Mouse (Mus musculus) CH12.LX (cell line): Measurements from ENCODE around the gene Atp2c2. TPM values are rescaled to one million over a fixed set of nuclear protein-coding genes. Genes with fewer than 3 reads are reported as not detected.

Experiments
- DNase-seq: peaks from one replicate; pipeline ENCODE4 v3.0.0-alpha.2; 2013; ENCODE audit errors: extremely low read depth
- H3K27ac ChIP-seq: 2 replicates; pipeline ENCODE4 v1.5.1; 2012; ENCODE audit warnings: low read depth, mild to moderate bottlenecking, control low read depth, moderate library complexity; ENCODE audit not compliant: insufficient read depth
- H3K27me3 ChIP-seq: replicated peaks from 2 replicates; pipeline ENCODE3; 2012; ENCODE audit warnings: inconsistent platforms
- H3K36me3 ChIP-seq, 2 experiments: replicated peaks in 1 of 2; 2 replicates each; pipeline versions ENCODE3 to v1.6.1; 2012; ENCODE audit warnings: inconsistent platforms in 1 of 2, low read length in 1 of 2, mild to moderate bottlenecking in 1 of 2, mixed read lengths in 1 of 2, moderate library complexity in 1 of 2; ENCODE audit not compliant: control insufficient read depth in 1 of 2, insufficient read depth in 1 of 2
- H3K4me1 ChIP-seq, 2 experiments: 2 replicates each; pipeline ENCODE4 v1.6.1; 2012; ENCODE audit warnings: inconsistent platforms in 1 of 2, moderate library complexity in 1 of 2; ENCODE audit not compliant: insufficient read depth in 2 of 2, control insufficient read depth in 1 of 2
- H3K4me2 ChIP-seq: 2 replicates; pipeline ENCODE4 v1.6.1; 2012; ENCODE audit warnings: low read depth, mild to moderate bottlenecking, control low read depth; ENCODE audit not compliant: poor library complexity, insufficient read depth, severe bottlenecking
- H3K4me3 ChIP-seq, 3 experiments: fragments of 150-350 bp in 1 of 3; sonication (generic) in 1 of 3; replicated peaks in 1 of 3; 2 replicates each; pipeline versions ENCODE3 to v1.5.1; 2011 to 2012; ENCODE audit warnings: low read depth in 2 of 3, low read length in 2 of 3, mild to moderate bottlenecking in 2 of 3, moderate library complexity in 2 of 3, control low read depth in 1 of 3, improper control_type of control experiment in 1 of 3, inconsistent platforms in 1 of 3, mixed read lengths in 1 of 3; ENCODE audit not compliant: poor library complexity in 1 of 3
- H3K79me2 ChIP-seq: replicated peaks from 2 replicates; pipeline ENCODE4 v1.6.1; 2012; ENCODE audit warnings: mild to moderate bottlenecking, moderate library complexity; ENCODE audit not compliant: control insufficient read depth, poor library complexity, insufficient read depth, severe bottlenecking; ENCODE audit errors: extremely low read depth
- H3K9ac ChIP-seq: 2 replicates; pipeline ENCODE4 v1.6.1; 2012; ENCODE audit warnings: low read depth, mild to moderate bottlenecking, control low read depth, moderate library complexity; ENCODE audit not compliant: insufficient read depth
- H3K9me3 ChIP-seq: replicated peaks from 2 replicates; pipeline ENCODE3; 2012; ENCODE audit warnings: low read length, inconsistent platforms, mixed read lengths
- CHD2 ChIP-seq: IDR thresholded peaks from 2 replicates; pipeline ENCODE4 v1.6.1; 2011; ENCODE audit warnings: low read length, improper control_type of control experiment
- CTCF ChIP-seq, 2 experiments: IDR thresholded peaks in 1 of 2; conservative IDR thresholded peaks in 1 of 2; 2 replicates each; pipeline ENCODE4 v1.5.1; 2011 to 2012; ENCODE audit warnings: low read depth in 2 of 2, low read length in 2 of 2, improper control_type of control experiment in 1 of 2, inconsistent platforms in 1 of 2, mild to moderate bottlenecking in 1 of 2, moderate library complexity in 1 of 2
- E2F4 ChIP-seq: IDR thresholded peaks from 2 replicates; pipeline ENCODE4 v1.6.1; 2011; ENCODE audit warnings: low read depth, low read length, improper control_type of control experiment; ENCODE audit not compliant: insufficient replicate concordance
- ELF1 ChIP-seq: IDR thresholded peaks from 2 replicates; pipeline ENCODE4 v1.6.1; 2014; ENCODE audit warnings: low read depth, mild to moderate bottlenecking, inconsistent platforms, low read length, improper control_type of control experiment
- EP300 ChIP-seq: IDR thresholded peaks from 2 replicates; pipeline ENCODE4 v1.6.1; 2011; ENCODE audit warnings: low read length, improper control_type of control experiment
- ETS1 ChIP-seq: conservative IDR thresholded peaks from 2 replicates; pipeline ENCODE4 v1.6.1; 2012; ENCODE audit warnings: low read depth, mild to moderate bottlenecking, inconsistent platforms, low read length, improper control_type of control experiment, moderate library complexity
- IRF4 ChIP-seq: IDR thresholded peaks from 2 replicates; pipeline ENCODE4 v1.6.1; 2014; ENCODE audit warnings: low read depth, mild to moderate bottlenecking, inconsistent platforms, low read length, improper control_type of control experiment
- JUN ChIP-seq: IDR thresholded peaks from 2 replicates; pipeline ENCODE4 v1.6.1; 2011; ENCODE audit warnings: low read depth, mild to moderate bottlenecking, low read length, improper control_type of control experiment, moderate library complexity; ENCODE audit not compliant: insufficient read depth
- MAFK ChIP-seq: IDR thresholded peaks from 2 replicates; pipeline ENCODE4 v1.6.1; 2011; ENCODE audit warnings: low read length, improper control_type of control experiment; ENCODE audit not compliant: insufficient replicate concordance
- MAX ChIP-seq: IDR thresholded peaks from 2 replicates; pipeline ENCODE4 v1.6.1; 2011; ENCODE audit warnings: low read length, improper control_type of control experiment
- MAZ ChIP-seq: IDR thresholded peaks from 2 replicates; pipeline ENCODE4 v1.6.1; 2012; ENCODE audit warnings: low read depth, mild to moderate bottlenecking, inconsistent platforms, low read length, improper control_type of control experiment, moderate library complexity
- MXI1 ChIP-seq: IDR thresholded peaks from 2 replicates; pipeline ENCODE4 v1.6.1; 2011; ENCODE audit warnings: mild to moderate bottlenecking, low read depth, low read length, improper control_type of control experiment
- NELFE ChIP-seq: IDR thresholded peaks from 2 replicates; pipeline ENCODE4 v1.6.1; 2011; ENCODE audit warnings: low read depth, low read length, improper control_type of control experiment
- NRF1 ChIP-seq: IDR thresholded peaks from 2 replicates; pipeline ENCODE4 v1.6.1; 2014; ENCODE audit warnings: low read depth, mild to moderate bottlenecking, inconsistent platforms, low read length, improper control_type of control experiment, moderate library complexity
- PAX5 ChIP-seq: IDR thresholded peaks from 2 replicates; pipeline ENCODE4 v1.6.1; 2012; ENCODE audit warnings: low read length, inconsistent platforms, mixed read lengths
- POLR2A ChIP-seq: IDR thresholded peaks from 2 replicates; pipeline ENCODE4 v1.6.1; 2011; ENCODE audit warnings: low read depth, mild to moderate bottlenecking, improper control_type of control experiment, low read length
- POLR2AphosphoS2 ChIP-seq: IDR thresholded peaks from 2 replicates; pipeline ENCODE4 v1.6.1; 2011; ENCODE audit warnings: low read depth, low read length, improper control_type of control experiment
- RAD21 ChIP-seq: IDR thresholded peaks from 2 replicates; pipeline ENCODE4 v1.6.1; 2011; ENCODE audit warnings: low read depth, mild to moderate bottlenecking, low read length, improper control_type of control experiment, moderate library complexity
- SIN3A ChIP-seq: IDR thresholded peaks from 2 replicates; pipeline ENCODE4 v1.6.1; 2012; ENCODE audit warnings: low read length, improper control_type of control experiment, inconsistent platforms
- SMC3 ChIP-seq: IDR thresholded peaks from 2 replicates; pipeline ENCODE4 v1.6.1; 2011; ENCODE audit warnings: low read depth, low read length, improper control_type of control experiment
- TBP ChIP-seq: conservative IDR thresholded peaks from 2 replicates; pipeline ENCODE4 v1.6.1; 2011; ENCODE audit warnings: low read depth, low read length, improper control_type of control experiment
- UBTF ChIP-seq: IDR thresholded peaks from 2 replicates; pipeline ENCODE4 v1.6.1; 2012; ENCODE audit warnings: low read depth, mild to moderate bottlenecking, inconsistent platforms, low read length, improper control_type of control experiment, moderate library complexity
- USF1 ChIP-seq: IDR thresholded peaks from 2 replicates; pipeline ENCODE4 v1.6.1; 2014; ENCODE audit warnings: low read depth, mild to moderate bottlenecking, inconsistent platforms, low read length, improper control_type of control experiment
- USF2 ChIP-seq: conservative IDR thresholded peaks from 2 replicates; pipeline ENCODE4 v1.6.1; 2011; ENCODE audit warnings: low read depth, low read length, improper control_type of control experiment
- ZC3H11A ChIP-seq: IDR thresholded peaks from 2 replicates; pipeline ENCODE4 v1.6.1; 2012; ENCODE audit warnings: low read depth, mild to moderate bottlenecking, inconsistent platforms, low read length, improper control_type of control experiment
- dilution Hi-C: fragments of 300-500 bp; cut with MboI; formaldehyde crosslinking; loops from 2 replicates; pipeline ENCODE4 v1.14.3; 2020; ENCODE audit warnings: low sequenced_read_pairs; ENCODE audit not compliant: extremely low pct_unique_long_range_greater_than_20kb, extremely low pct_ligation_motif_present
- in situ Hi-C: fragments of 300-500 bp; cut with MboI; formaldehyde crosslinking; loops from 3 replicates; pipeline ENCODE4 v1.14.3; 2019; ENCODE audit warnings: low sequenced_read_pairs, low pct_ligation_motif_present, low pct_unique_long_range_greater_than_20kb, mixed read lengths
- polyA plus RNA-seq: library from polyadenylated mRNA; unstranded; fragments of >175 nt; gene quantifications from 2 replicates; pipeline ENCODE4 v1.2.1, GENCODE M21; 2012; ENCODE audit warnings: low read depth; ENCODE audit not compliant: insufficient read length
- total RNA-seq, 2 experiments: library from RNA; depleted of rRNA; stranded (reverse); fragments of 300-350 nt in 1 of 2; fragments of >200 nt in 1 of 2; gene quantifications; 2 replicates each; pipeline ENCODE4 v1.2.3; 2012 to 2014

The Atp2c2 gene
- total and polyA plus RNA-seq, 3 experiments = not detected

- Histone ChIP-seq H3K9ac (no peak overlapping the region), H3K27ac (no peak overlapping the region), H3K9me3 (no peaks in the 10 kb centered on the region), H3K4me2 (no peak overlapping the region), H3K27me3 (no peaks in the 10 kb centered on the region), H3K36me3 (peaks cover 16 to 64% of the 10 kb centered on the region in 2 experiments), H3K4me3 (no peak overlapping the region), H3K4me1 (no peaks in the 10 kb centered on the region), H3K79me2 (no peaks in the 10 kb centered on the region)
- dilution Hi-C loops = no loop called here
- in situ Hi-C loops = no loop called here
- TF ChIP-seq MAFK (no peak), ELF1 (no peak), IRF4 (no peak), PAX5 (no peak), SMC3 (no peak), CTCF (conservative IDR thresholded peaks at IDR 0.05 in 1 of 2, IDR thresholded peaks at IDR 0.05 in 1 of 2; ENCODE audit: low read depth in 2 of 2, low read length in 2 of 2) (no peak), JUN (no peak), POLR2A (no peak), EP300 (no peak), POLR2AphosphoS2 (no peak), USF2 (no peak), ETS1 (no peak), SIN3A (no peak), MAZ (no peak)
- DNase-seq = no peak
These were observed 62.7 kb downstream of the Atp2c2 start for GRCm38 (mm10) chr8:119762226-119763220.

DNA sequence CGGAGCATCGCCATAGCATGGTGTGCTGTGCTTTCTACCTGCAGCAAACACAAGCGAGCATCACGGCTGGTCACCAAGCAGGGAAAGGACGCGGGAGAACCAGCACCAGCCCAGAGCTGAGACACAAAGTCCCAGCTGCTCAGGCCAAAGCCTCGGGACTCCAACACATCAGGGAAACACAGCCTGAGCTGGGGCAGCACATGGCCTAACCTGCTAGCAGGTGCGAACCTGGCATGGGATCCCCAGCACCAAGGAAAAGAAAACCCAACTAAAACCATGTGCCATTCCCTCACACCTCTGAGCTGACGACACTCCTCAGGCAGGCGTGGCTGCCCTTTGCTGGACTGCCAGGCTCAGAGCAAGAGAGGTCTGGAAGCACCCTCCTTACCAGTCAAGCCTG lies 65.5 kb downstream of the Atp2c2 start:
- Histone ChIP-seq H3K9me3 (no peaks in the 10 kb centered on the region), H3K4me2 (no peak overlapping the region), H3K27me3 (no peaks in the 10 kb centered on the region), H3K4me3 (no peak overlapping the region), H3K4me1 (no peaks in the 10 kb centered on the region), H3K27ac (no peak overlapping the region)
- no peak for DNase-seq
- in situ Hi-C loops = no loop called here
- TF ChIP-seq PAX5 (no peak), EP300 (no peak), ZC3H11A (no peak), UBTF (no peak), MAX (no peak), ETS1 (no peak), MXI1 (no peak), TBP (no peak), NRF1 (no peak), E2F4 (no peak), ELF1 (no peak), RAD21 (no peak), USF1 (no peak), CTCF (conservative IDR thresholded peaks at IDR 0.05 in 1 of 2, IDR thresholded peaks at IDR 0.05 in 1 of 2; ENCODE audit: low read depth in 2 of 2, low read length in 2 of 2) (no peak), NELFE (no peak), CHD2 (no peak)
- TF ChIP-seq, all 38 proteins: peak for 0
- H3K36me3 ChIP-seq = peaks cover 22 to 75% of the 10 kb centered on the region in 2 experiments
- no peaks in the 10 kb centered on the region for H3K79me2 ChIP-seq
- no peak overlapping the region for H3K9ac ChIP-seq
- dilution Hi-C loops = no loop called here
